Mouse (Mus musculus) megakaryocyte, embryonic 14.5 days (primary cell): ENCODE results near the gene 1700067K01Rik.

Experiments used
- FLI1 ChIP-seq: IDR thresholded peaks from 2 replicates; pipeline ENCODE4 v1.6.1; 2012; ENCODE audit warnings: low read length, inconsistent platforms, mixed read lengths
- GATA1 ChIP-seq: IDR thresholded peaks from 3 replicates; pipeline ENCODE4 v1.6.1; 2012; ENCODE audit warnings: mixed read lengths, low read length, inconsistent platforms, borderline replicate concordance

GRCm38 (mm10) chr8:84044900-84045299 is 43.6 kb downstream of the 1700067K01Rik start, which contains the start of gene Rln3:
- TF ChIP-seq GATA1 (no peak), FLI1 (no peak)
